Mouse (Mus musculus) ES-Bruce4 (cell line): Measurements from ENCODE around the gene Bid.

Source experiments
- EP300 ChIP-seq: IDR thresholded peaks from 2 replicates; pipeline ENCODE4 v1.6.1; 2011; ENCODE audit warnings: low read depth, low read length; ENCODE audit not compliant: insufficient read depth
- POLR2A ChIP-seq: IDR thresholded peaks from one replicate; pipeline ENCODE4 v1.8.1; 2011; ENCODE audit warnings: low read length; ENCODE audit not compliant: insufficient read depth

DNA sequence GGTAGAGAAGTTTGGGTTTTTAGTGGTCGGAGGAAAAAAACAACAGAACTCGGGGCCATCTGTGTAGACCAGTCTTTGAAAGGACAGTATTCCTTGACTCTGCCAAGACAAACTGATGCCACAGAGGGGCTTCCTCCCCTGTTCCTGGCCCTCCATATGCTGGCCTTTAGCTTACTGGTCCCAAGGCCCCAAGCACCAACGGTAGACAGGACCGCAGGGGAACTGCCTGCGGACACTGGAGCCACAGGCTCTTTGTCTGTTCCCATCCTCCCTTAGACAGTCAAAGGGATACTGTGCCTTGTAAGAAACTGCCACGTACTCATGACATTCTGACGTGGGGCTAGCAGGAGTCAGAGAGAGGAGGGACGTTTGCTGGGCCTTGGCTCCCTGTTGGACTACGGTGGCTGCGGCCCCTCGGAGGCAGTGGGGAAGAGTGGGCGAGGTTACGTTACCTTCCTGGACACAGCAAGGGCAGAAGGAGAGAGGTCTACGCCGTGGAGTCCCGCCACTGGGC, 20.5 kb upstream of the Bid start:
- TF ChIP-seq EP300 (no peak), POLR2A (no peak)
